Mouse (Mus musculus): ENCODE measurements at regions not wholly inside any gene's neighbourhood (a gene's known extent, or its start where the extent isn't known, plus 50 kb on each side); places are given as distances from the start of the nearest gene placed in this dataset.

GRCm38 (mm10) chr8:34305542-34306485, 194.3 kb upstream of the Gm10131 start:
- TF ChIP-seq ZNF384 (IDR thresholded peaks at IDR 0.05; ENCODE audit: low read depth, low read length): no peak
- TF ChIP-seq CHD2 (IDR thresholded peaks at IDR 0.05; ENCODE audit: low read depth, low read length): no peak
- TF ChIP-seq MAFK (IDR thresholded peaks at IDR 0.05; ENCODE audit: insufficient read depth, low read depth, low read length): no peak
- TF ChIP-seq ZC3H11A (IDR thresholded peaks at IDR 0.05; ENCODE audit: borderline replicate concordance, low read depth, low read length): no peak

Measured in ES-E14 (cell line).